Mouse (Mus musculus) layer of hippocampus, adult 11-12 months (tissue): ENCODE measurements at regions not wholly inside any gene's neighbourhood (a gene's known extent, or its start where the extent isn't known, plus 50 kb on each side); places are given as distances from the start of the nearest gene placed in this dataset.

Source experiments
- DNase-seq: peaks from one replicate; pipeline ENCODE4 v3.0.0; 2022; ENCODE audit warnings: low spot score

DNA sequence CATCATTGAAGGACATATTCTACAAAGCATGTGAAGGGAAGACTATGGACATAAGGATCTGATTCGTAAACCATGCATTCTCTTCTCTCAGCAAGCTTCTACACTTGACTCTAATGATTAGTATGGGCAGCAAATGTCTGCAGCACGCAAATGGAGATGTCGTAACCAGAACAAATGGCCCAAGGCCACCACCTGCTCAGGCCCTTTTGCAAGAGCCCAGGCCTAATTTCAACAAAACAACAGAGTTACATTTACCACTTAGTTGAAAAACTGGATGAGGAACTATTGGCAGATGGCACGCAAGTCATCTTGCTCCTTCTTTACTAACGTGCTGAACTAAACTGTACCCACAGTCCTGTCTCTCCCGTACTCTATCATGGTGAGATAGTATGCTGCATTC, 113.7 kb upstream of the Adgrl2 start:
- DNase-seq, result no peak

DNA sequence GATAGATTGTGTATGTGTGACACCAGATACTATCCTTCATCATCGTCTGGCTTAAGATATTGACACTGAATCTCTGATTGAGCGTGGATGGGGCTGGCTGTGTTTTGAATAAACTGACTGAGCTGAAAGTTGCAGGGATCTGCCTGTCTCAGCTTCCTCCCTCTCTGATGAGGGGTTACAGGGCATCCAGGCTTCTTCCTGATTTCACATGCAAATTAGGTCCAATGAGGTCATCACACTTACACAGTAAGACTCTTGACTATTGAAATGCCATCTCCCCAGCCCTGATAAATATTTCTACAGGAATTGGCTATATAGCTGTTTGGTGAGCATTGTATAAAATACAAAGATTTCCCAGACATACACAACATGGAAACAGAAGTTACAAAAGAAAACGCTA, 113.1 kb upstream of the Adgrl2 start:
- no peak for DNase-seq

DNA sequence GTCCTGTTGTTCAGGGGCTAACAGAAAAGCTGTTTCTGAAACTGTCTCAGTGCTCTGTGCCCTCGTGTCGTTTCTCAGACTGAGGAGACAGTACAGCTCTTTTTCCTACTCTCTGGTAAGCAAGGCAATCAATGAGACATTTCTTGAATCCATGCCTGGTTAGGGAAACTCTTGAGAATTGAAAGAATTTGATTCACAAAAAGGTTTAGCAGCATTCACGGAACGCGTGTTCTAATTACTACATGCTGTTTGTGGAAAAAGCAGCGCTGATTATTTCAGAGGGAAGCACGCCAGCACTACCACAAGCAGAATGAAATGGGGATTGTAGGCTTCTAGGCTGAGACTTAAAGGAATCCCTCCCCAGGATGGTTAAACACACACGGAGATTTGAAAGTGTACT, 112.5 kb upstream of the Adgrl2 start:
- no peak for DNase-seq

GRCm38 (mm10) chr3:149101785-149102184, 111.4 kb upstream of the Adgrl2 start:
- no peak for DNase-seq

DNA sequence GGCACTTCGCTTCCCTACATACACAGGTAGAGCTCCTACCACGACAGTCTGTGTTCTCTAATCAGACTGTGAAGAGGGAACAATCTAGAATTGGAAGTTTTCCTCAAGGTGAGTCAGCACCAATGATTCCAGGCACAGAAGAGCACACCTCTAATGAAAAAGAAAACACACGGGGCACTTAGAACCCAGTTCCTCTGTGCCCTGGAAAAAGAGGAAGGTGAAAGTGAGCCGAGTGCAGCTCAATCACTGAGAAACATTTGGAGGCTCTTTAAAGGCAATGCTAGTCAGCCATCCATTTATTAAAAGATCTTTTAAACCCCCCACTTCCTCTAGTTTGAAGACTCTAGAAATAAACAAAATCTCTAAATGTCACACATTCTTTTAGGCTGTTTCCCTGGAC, 108.4 kb upstream of the Adgrl2 start:
- DNase-seq, result no peak

- DNase-seq, result no peak
These were observed 106.7 kb upstream of the Adgrl2 start for GRCm38 (mm10) chr3:149097026-149097425.

- DNase-seq, result no peak
These were observed 102.3 kb upstream of the Adgrl2 start for GRCm38 (mm10) chr3:149092649-149093048.

GRCm38 (mm10) chr3:149090103-149090502, 99.7 kb upstream of the Adgrl2 start:
- no peak for DNase-seq

GRCm38 (mm10) chr3:149088621-149089128, 98.3 kb upstream of the Adgrl2 start:
- DNase-seq, result no peak

- DNase-seq, result no peak
These were observed 97.1 kb upstream of the Adgrl2 start for GRCm38 (mm10) chr3:149087488-149087887.

GRCm38 (mm10) chr3:149086704-149087103, 96.3 kb upstream of the Adgrl2 start:
- DNase-seq, result no peak

GRCm38 (mm10) chr3:149086086-149086485, 95.7 kb upstream of the Adgrl2 start:
- no peak for DNase-seq

- DNase-seq, result no peak
These were observed 94.7 kb upstream of the Adgrl2 start for GRCm38 (mm10) chr3:149084861-149085598.

- DNase-seq, result no peak
These were observed 93.0 kb upstream of the Adgrl2 start for GRCm38 (mm10) chr3:149083391-149083790.

- DNase-seq, result no peak
These were observed 88.5 kb upstream of the Adgrl2 start for GRCm38 (mm10) chr3:149078881-149079280.

DNA sequence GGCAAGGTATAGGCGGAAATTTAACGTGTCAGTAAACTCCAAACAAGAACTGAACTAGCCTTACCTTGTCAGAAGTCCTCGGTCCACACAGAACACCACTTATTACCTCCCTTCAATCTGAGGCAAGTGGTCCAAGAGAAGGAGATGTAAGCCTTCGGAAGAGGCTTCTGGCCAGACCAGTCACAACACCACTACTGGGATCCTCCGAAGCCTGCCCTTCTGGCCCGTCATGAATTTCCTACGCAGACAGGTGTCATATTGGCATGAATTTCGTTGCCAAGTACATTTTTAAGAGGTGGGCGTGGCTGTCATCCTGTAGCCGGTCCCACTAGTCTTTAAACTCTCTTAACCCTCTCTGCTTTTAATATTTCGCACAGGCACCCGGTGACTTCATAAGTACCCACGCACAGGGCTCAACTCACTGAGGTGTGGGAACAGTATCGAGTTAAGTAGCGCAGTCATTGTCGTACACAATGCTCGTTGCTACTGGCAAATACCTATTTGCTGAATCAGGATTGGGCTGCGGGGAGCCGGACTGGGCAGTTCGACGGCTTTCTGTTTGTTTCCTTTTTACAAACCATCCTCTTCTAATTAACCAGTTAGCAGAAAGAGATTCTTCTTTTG, 86.7 kb upstream of the Adgrl2 start:
- DNase-seq, result no peak

- DNase-seq, result no peak
These were observed 85.1 kb upstream of the Adgrl2 start for GRCm38 (mm10) chr3:149075488-149075851.

- no peak for DNase-seq
These were observed 84.5 kb upstream of the Adgrl2 start for GRCm38 (mm10) chr3:149074658-149075487.

DNA sequence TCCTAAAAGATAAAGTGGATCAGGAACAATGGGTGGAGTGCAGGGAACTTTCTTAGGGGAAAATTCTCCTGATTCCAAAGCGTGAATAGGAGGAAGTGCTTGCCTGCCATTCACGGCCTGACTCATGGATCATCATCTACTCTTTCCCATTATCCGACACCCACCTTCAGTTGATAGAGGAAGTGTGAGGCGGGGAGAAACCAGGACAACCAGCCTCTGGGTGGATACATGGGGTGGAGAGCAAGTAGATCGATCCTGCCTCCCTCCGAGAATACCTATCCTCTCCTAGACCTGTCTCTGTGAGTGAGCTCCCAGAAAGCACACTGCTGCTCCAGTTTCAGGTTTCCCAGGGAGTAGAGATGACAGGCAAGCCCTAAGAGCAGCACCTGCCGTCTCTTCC, 79.8 kb upstream of the Adgrl2 start:
- DNase-seq, result no peak

GRCm38 (mm10) chr3:149069436-149069835, 79.1 kb upstream of the Adgrl2 start:
- no peak for DNase-seq

GRCm38 (mm10) chr3:149068821-149069220, 78.5 kb upstream of the Adgrl2 start:
- DNase-seq, result no peak

- DNase-seq, result no peak
These were observed 77.4 kb upstream of the Adgrl2 start for GRCm38 (mm10) chr3:149067758-149068157.

GRCm38 (mm10) chr3:149055077-149055476, 64.7 kb upstream of the Adgrl2 start:
- DNase-seq, result no peak
